Comparison of ENCODE assay signal across 22 mouse cellular contexts in genomic region chr17:31795893-31796292, GRCm38 (mm10). TPM values are rescaled to one million over a fixed set of nuclear protein-coding genes. Genes with fewer than 3 reads are reported as not detected.
DNase-seq lines count a peak whose midpoint lies in the region; ATAC-seq and TF ChIP-seq lines count a peak whose summit lies in the region.
"Had no signal": no experiment of that assay in that cellular context is flagged by ENCODE, and none has a peak within 500 bp of the region (broad histone marks: within the 10 kb centered on the region; RNA-seq: fewer than 3 reads in every experiment).

No protein-coding gene starts in this region.

- no peak overlapping the region for H3K27ac ChIP-seq in heart, postnatal 0 days (ENCODE audit: low read depth)
- no peak overlapping the region for H3K27ac ChIP-seq in heart, adult 2 months
- H3K27ac ChIP-seq: embryonic facial prominence, embryonic 10.5 days; embryonic facial prominence, embryonic 12.5 days; forebrain, embryonic 13.5 days; forebrain, embryonic 15.5 days had no signal

- intact Hi-C loops in heart, adult 2 months (cut with DNase I): no loop called here

- TF ChIP-seq EP300 in heart, postnatal 0 days (IDR thresholded peaks at IDR 0.05; ENCODE audit: low read depth): no peak
- no peak for TF ChIP-seq EP300 in heart, adult 2 months (IDR thresholded peaks at IDR 0.05; ENCODE audit: insufficient read depth, low read depth, low read length)

- no peaks in the 10 kb centered on the region for H3K36me3 ChIP-seq in heart, postnatal 0 days (replicated peaks; ENCODE audit: control insufficient read depth, insufficient read depth, low read length)
- H3K36me3 ChIP-seq in heart, adult 2 months (ENCODE audit: control insufficient read depth, insufficient read depth, low read length): no peaks in the 10 kb centered on the region
- H3K36me3 ChIP-seq: embryonic facial prominence, embryonic 10.5 days; embryonic facial prominence, embryonic 12.5 days; forebrain, embryonic 15.5 days; G1E had no signal

- no peak overlapping the region for H3K4me2 ChIP-seq in heart, postnatal 0 days (ENCODE audit: low read depth, low read length)
- H3K4me2 ChIP-seq: embryonic facial prominence, embryonic 12.5 days; forebrain, embryonic 13.5 days; forebrain, embryonic 15.5 days had no signal

- 22% methylated on average over 4 of the region's 4 CpGs for WGBS in heart, postnatal 0 days
- 45% methylated on average over 4 of the region's 4 CpGs for WGBS in heart, adult 2 months

- no peak for DNase-seq in heart, postnatal 0 days (ENCODE audit: low spot score)
- DNase-seq in heart, adult 2 months: no peak
- DNase-seq in R1 (ENCODE audit: low read depth, low spot score) (peak; percentile 1), adipocyte (ENCODE audit: low spot score) (peak; percentile 33)
- no peak for DNase-seq in frontal cortex, adult 2 months (ENCODE audit: extremely low spot score in 1 of 2, low spot score in 1 of 2)
- DNase-seq in cerebellum, postnatal 36 days: no peak
- DNase-seq: adrenal gland, adult 2 months; adrenal gland, postnatal 10 days; adrenal gland, postnatal 25 days; cerebellum, adult 11 months; cerebellum, adult 18-20 months; cerebellum, adult 8-10 months; cerebellum, adult 9-11 months; cerebellum, postnatal 14 days; forebrain, postnatal 0 days had no signal

- TF ChIP-seq POLR2A in heart, adult 2 months (IDR thresholded peaks at IDR 0.05; ENCODE audit: insufficient read depth, low read depth, low read length): no peak

- H3K9ac ChIP-seq in heart, postnatal 0 days (replicated peaks; ENCODE audit: low read depth, low read length): no peak overlapping the region
- no peak overlapping the region for H3K9ac ChIP-seq in heart, adult 2 months (ENCODE audit: low read depth, low read length)
- H3K9ac ChIP-seq: embryonic facial prominence, embryonic 12.5 days; forebrain, embryonic 13.5 days; forebrain, embryonic 15.5 days; forebrain, postnatal 0 days had no signal

- TF ChIP-seq CTCF in heart, postnatal 0 days (IDR thresholded peaks at IDR 0.05; ENCODE audit: low read depth): no peak
- TF ChIP-seq CTCF in heart, adult 2 months (IDR thresholded peaks at IDR 0.05): no peak

- no peaks in the 10 kb centered on the region for H3K9me3 ChIP-seq in heart, postnatal 0 days (replicated peaks; ENCODE audit: control insufficient read depth, low read length)
- H3K9me3 ChIP-seq: embryonic facial prominence, embryonic 10.5 days; embryonic facial prominence, embryonic 12.5 days; forebrain, embryonic 13.5 days; forebrain, embryonic 15.5 days; G1E had no signal

- peaks cover 14% of the 10 kb centered on the region for H3K4me1 ChIP-seq in heart, postnatal 0 days (ENCODE audit: control insufficient read depth, insufficient read depth)
- peaks cover 2% of the 10 kb centered on the region for H3K4me1 ChIP-seq in heart, adult 2 months (ENCODE audit: control insufficient read depth, insufficient read depth, low read length)

- H3K27me3 ChIP-seq in heart, postnatal 0 days (ENCODE audit: control insufficient read depth, insufficient read depth, low read length): no peaks in the 10 kb centered on the region
- H3K27me3 ChIP-seq in heart, adult 2 months (ENCODE audit: control insufficient read depth, insufficient read depth, low read length): no peaks in the 10 kb centered on the region
- H3K27me3 ChIP-seq: embryonic facial prominence, embryonic 12.5 days; forebrain, embryonic 13.5 days; forebrain, embryonic 15.5 days; Patski had no signal

- no peaks in the 10 kb centered on the region for H3K79me2 ChIP-seq in heart, adult 2 months (replicated peaks; ENCODE audit: control insufficient read depth, insufficient read depth, low read length)

- H3K4me3 ChIP-seq in heart, postnatal 0 days (ENCODE audit: low read depth, low read length): no peak overlapping the region
- no peak overlapping the region for H3K4me3 ChIP-seq in heart, adult 2 months
- H3K4me3 ChIP-seq: embryonic facial prominence, embryonic 10.5 days; embryonic facial prominence, embryonic 12.5 days; forebrain, embryonic 13.5 days; forebrain, embryonic 15.5 days had no signal

- peak; percentile 12; the same call in 1 of the 2 replicates for ATAC-seq in heart, postnatal 0 days (ENCODE audit: insufficient read depth, low read depth)
- ATAC-seq: activated CD4-positive, CD25-positive, alpha-beta regulatory T cell, adult 4 months; forebrain, embryonic 13.5 days; forebrain, embryonic 15.5 days; forebrain, postnatal 0 days; Patski had no signal

RNA-seq across cellular contexts. Expression of gene Sik1, which starts 59.7 kb away (rescaled TPM):
- total RNA-seq in heart, postnatal 0 days (2014; rRNA removed; ENCODE audit: low replicate concordance): 31.9 and 47.6 TPM in 2 replicates
- polyA plus RNA-seq in heart, postnatal 0 days (2015; fragmentation: Nextera tagmentation; extraction: Ambion mirVana): 7.7 and 10.9 TPM in 2 replicates
- 10 to 100 TPM; 39.6 to 62.7 TPM for total RNA-seq in heart, adult 2 months (2021)
- 15.4 and 21.0 TPM in 2 replicates for polyA plus RNA-seq in heart, adult 2 months (2012; rRNA removed)
- 14.1 and 18.7 TPM in 2 replicates for polyA plus RNA-seq in frontal cortex, adult 2 months (2012; rRNA removed)

Comparison
In these comparisons a context has a peak if more than half of its experiments do, and no peak if none do; other contexts are left out.
1. DNase-seq: peak in R1 (single experiment) and adipocyte (single experiment); none in heart, postnatal 0 days (single experiment), heart, adult 2 months (0 of 2), frontal cortex, adult 2 months (0 of 2) and cerebellum, postnatal 36 days (0 of 2).